Mouse (Mus musculus): Measurements from ENCODE around the gene Gm28710. TPM values are rescaled to one million over a fixed set of nuclear protein-coding genes. Genes with fewer than 3 reads are reported as not detected.

Gene Gm28710
- total RNA-seq (2014; fragmentation: Nextera tagmentation) (not detected in 2 replicates), total RNA-seq (2017) (not detected in 2 replicates)

GRCm38 (mm10) chr5:16791243-16791860, at the start of gene Gm28710:
Gene Gm28710 (plus strand): TSS chr5:16791810.
- ATAC-seq (replicated peaks; ENCODE audit: poor library complexity, severe bottlenecking) = no peak

- no peak for ATAC-seq (replicated peaks; ENCODE audit: poor library complexity, severe bottlenecking)
Measured at GRCm38 (mm10) chr5:16777176-16777575, 14.4 kb upstream of the Gm28710 start.

DNA sequence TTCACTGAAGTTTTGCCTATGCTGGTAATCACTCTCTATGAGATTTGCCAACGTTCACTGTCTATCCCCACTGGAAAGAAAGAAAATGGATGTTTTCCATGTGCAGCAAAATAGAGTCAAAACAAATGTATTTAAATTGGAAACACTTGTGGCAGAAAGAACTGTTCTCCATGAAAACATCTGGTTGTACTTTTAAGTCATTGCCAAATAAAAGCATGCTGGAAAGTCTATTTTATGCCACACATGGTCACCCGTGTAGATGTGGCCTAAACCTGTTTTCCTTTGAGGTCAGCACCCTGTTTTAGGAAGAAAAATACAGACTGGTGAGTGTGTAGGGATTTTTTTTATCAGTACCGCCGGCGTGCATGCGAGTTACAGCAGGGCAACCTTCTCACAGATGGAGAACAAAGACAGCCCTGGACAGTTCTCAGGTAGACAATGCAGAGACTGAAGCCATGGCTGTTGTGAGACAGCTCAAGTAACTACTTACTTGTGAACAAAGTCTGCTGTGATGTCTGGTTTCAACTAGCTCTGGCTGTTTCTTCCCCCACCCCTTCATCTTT, 12.9 kb upstream of the Gm28710 start:
- ATAC-seq (replicated peaks; ENCODE audit: poor library complexity, severe bottlenecking) = no peak

- ATAC-seq (replicated peaks; ENCODE audit: poor library complexity, severe bottlenecking) = no peak
Measured at GRCm38 (mm10) chr5:16785627-16786026, 6.0 kb upstream of the Gm28710 start.

DNA sequence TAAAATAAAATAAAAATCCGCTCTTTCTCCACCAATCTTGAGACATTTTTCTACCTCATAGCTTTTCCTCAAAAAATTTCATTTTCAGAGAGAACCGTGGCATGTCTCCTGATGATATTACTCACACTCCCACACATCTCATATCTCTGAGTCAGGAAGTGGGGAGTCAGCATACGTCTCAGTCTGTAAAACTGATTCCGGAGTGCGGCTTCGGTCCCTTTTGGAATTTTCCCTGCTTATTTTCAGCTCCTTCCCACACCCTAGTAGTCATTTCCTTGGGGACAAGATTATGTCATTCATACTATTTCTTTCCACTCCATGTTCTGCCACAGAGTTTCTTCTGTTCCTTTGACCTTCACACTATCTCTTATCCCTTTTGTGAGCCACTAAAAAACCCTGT, 3.4 kb downstream of the Gm28710 start:
- ATAC-seq (replicated peaks; ENCODE audit: poor library complexity, severe bottlenecking) = no peak

DNA sequence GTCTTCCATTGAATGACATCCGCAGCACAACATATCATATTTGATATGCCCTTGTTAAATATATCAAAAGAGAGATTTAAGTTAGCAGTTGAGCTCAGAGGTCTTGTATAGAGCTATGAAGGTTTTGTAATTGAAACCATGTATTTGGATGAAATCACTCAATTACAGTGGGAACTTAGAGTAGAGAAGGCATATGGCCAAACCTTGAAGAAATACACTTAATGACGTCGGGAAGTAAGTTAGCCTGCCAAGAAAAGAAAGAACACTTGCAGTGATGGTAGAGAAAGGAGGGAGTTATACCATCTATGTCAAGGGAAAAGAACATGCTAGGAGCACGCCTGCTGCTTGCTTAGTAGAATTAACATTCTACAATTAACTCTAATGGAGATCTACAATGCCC, 11.1 kb downstream of the Gm28710 start:
- ATAC-seq (replicated peaks; ENCODE audit: poor library complexity, severe bottlenecking) = no peak

DNA sequence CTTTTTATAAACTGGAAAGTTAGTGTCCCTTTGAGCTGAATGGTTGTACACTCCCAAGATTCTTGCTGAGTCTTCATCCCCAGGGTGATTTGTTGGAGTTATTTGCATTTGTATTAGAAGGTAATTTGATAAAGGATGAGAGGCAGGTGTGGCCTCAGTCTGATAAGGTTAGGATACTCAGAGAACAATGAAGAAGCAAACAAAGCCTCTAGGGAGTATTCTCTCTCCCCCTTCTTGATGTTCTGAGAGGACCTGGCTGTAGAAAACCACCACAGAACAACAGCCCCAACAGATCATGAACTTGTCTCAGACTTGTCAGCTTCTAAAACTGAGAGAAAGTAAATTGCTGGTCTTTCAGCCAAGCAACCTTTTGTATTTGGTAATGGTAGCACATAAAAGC, 47.4 kb downstream of the Gm28710 start:
- no peak for ATAC-seq (replicated peaks; ENCODE audit: poor library complexity, severe bottlenecking)

DNA sequence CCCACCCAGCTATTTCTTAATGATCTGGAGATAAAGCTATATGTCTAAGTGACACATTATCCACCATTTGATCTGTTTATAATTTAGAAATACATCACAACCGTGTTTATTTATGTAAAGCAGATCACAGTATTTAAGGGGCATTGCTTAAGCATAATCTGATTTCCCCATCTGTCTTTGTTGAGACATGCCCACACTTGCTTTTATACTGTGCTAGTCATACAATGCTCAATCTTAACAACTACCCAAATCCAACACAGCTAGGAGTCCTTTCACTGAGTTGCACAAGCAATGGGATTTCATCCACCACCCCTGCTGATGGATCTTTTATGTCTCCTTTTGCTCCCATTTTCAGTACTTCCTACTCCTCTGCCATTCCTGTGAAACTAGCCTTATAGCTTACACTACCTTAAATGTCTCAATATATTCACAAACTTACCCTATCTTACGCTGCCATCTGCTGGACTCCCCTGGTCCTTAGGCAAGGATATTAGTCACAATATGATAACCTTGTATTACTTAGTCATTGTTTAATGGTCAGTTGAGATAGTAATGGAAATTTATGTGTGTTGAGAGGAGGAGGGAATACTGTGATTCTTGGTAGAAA, 77.8 kb downstream of the Gm28710 start:
- peak; percentile 88 for ATAC-seq (replicated peaks; ENCODE audit: poor library complexity, severe bottlenecking)

- ATAC-seq (replicated peaks; ENCODE audit: poor library complexity, severe bottlenecking) = no peak
Measured at GRCm38 (mm10) chr5:16894161-16894560, 102.6 kb downstream of the Gm28710 start.

DNA sequence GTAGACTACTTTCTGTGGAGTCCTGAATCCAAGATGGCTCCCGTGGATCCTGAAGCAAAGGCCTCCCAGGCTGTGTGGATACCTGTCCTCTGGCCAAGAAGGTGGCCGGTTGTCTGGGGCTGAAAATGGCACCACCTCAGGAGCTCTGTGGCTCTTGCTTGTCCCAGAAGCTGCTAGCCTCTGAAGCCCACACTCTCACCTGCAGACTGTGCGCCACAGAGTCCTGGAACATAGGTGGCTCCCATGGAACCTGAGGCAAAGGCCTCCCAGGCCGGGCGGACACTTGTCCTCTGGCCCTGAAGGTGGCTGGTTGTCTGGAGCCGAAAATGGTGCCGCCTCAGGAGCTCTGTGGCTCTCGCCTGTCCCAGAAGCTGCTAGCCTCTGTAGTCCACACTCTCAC, 128.2 kb downstream of the Gm28710 start:
- ATAC-seq (replicated peaks; ENCODE audit: poor library complexity, severe bottlenecking) = no peak

GRCm38 (mm10) chr5:16922473-16922872, 130.9 kb downstream of the Gm28710 start:
- no peak for ATAC-seq (replicated peaks; ENCODE audit: poor library complexity, severe bottlenecking)

Other genes with a start within 250 kb of the Gm28710 start
- 9.3 and 12.9 TPM in 2 replicates for gene Hgf, start 238.3 kb upstream of the Gm28710 start, total RNA-seq (2014; fragmentation: Nextera tagmentation)
- 12.9 and 13.4 TPM in 2 replicates for gene Hgf, start 238.3 kb upstream of the Gm28710 start, total RNA-seq (2017)